Mouse (Mus musculus): ENCODE data around the gene Gm10382.

Gene Gm10382

GRCm38 (mm10) chr5:125416183-125416582 lies 27.1 kb downstream of the Gm10382 start:
- POLR2A ChIA-PET = interaction anchor here in 3 of 4 experiments (0.5 to 11.7 kb wide), 7 partner anchors 10 to 109 kb away, joined by 3 to 155 read pairs (median 4); partner anchors contain the start of genes Bri3bp (in 1 of the 3), Dhx37 (in 1 of the 3) and Gm10382 (in 1 of the 3)
- CTCF ChIA-PET = interaction anchor here in 1 of 4 experiments (1.1 kb wide), 1 partner anchor 10 kb away, joined by 4 read pairs; no protein-coding TSS in a partner anchor

GRCm38 (mm10) chr5:125418636-125419035 lies 29.5 kb downstream of the Gm10382 start:
- ChIA-PET CTCF (interaction anchor here in 3 of 4 experiments (0.5 to 1.1 kb wide), 5 partner anchors 90 to 108 kb away, joined by 3 read pairs; no protein-coding TSS in a partner anchor), POLR2A (interaction anchor here in 3 of 4 experiments (0.7 to 11.7 kb wide), 17 partner anchors 8 to 36 kb away, joined by 3 to 155 read pairs (median 4); partner anchors contain the start of genes Bri3bp (in 2 of the 3) and Dhx37 (in 2 of the 3))

- ChIA-PET POLR2A (interaction anchor here in 3 of 4 experiments (0.7 to 11.7 kb wide), 16 partner anchors 7 to 34 kb away, joined by 3 to 155 read pairs (median 4); partner anchors contain the start of genes Bri3bp (in 2 of the 3) and Dhx37 (in 2 of the 3)), CTCF (interaction anchor here in 1 of 4 experiments (0.7 to 1.1 kb wide), 2 partner anchors 106 to 108 kb away, joined by 3 read pairs; no protein-coding TSS in a partner anchor)
These were observed 30.0 kb downstream of the Gm10382 start for GRCm38 (mm10) chr5:125419124-125419523.

- CTCF ChIA-PET = interaction anchor here (0.5 to 3.1 kb wide), 13 partner anchors 10 to 173 kb away, joined by 3 to 18 read pairs (median 4); no protein-coding TSS in a partner anchor
These were observed 36.7 kb downstream of the Gm10382 start for GRCm38 (mm10) chr5:125425698-125426276.

GRCm38 (mm10) chr5:125426343-125426742 lies 37.2 kb downstream of the Gm10382 start:
- CTCF ChIA-PET = interaction anchor here in 3 of 4 experiments (0.6 to 3.1 kb wide), 16 partner anchors 11 to 173 kb away, joined by 3 to 18 read pairs (median 4); no protein-coding TSS in a partner anchor
- POLR2A ChIA-PET = interaction anchor here in 3 of 4 experiments (0.6 to 11.7 kb wide), 50 partner anchors 8 to 261 kb away, joined by 3 to 227 read pairs (median 4); partner anchors contain the start of genes Bri3bp (in 3 of the 3), Ubc (in 2 of the 3) and Gm10382 (in 1 of the 3)

More at GRCm38 (mm10) chr5:125425698-125426276, 36.7 kb downstream of the Gm10382 start:
- POLR2A ChIA-PET = interaction anchor here in 3 of 4 experiments (0.7 to 11.7 kb wide), 47 partner anchors 7 to 260 kb away, joined by 3 to 227 read pairs (median 4); partner anchors contain the start of genes Bri3bp (in 3 of the 3) and Ubc (in 2 of the 3)

GRCm38 (mm10) chr5:125432324-125432723 lies 43.2 kb downstream of the Gm10382 start:
- ChIA-PET CTCF (interaction anchor here in 1 of 4 experiments (0.6 kb wide), 1 partner anchor 26 kb away, joined by 3 read pairs; no protein-coding TSS in a partner anchor), POLR2A (interaction anchor here in 3 of 4 experiments (0.6 to 11.7 kb wide), 27 partner anchors 9 to 94 kb away, joined by 3 to 227 read pairs (median 6); partner anchors contain the start of genes Bri3bp (in 2 of the 3), Gm10382 (in 1 of the 3) and Ubc (in 1 of the 3))

GRCm38 (mm10) chr5:125433793-125434337 lies 44.7 kb downstream of the Gm10382 start, which contains the start of gene Dhx37:
Gene Dhx37 (minus strand): TSS chr5:125434121.
- POLR2A ChIA-PET = interaction anchor here in 3 of 4 experiments (0.6 to 11.7 kb wide), 20 partner anchors 7 to 160 kb away, joined by 3 to 227 read pairs (median 6); partner anchors contain the start of genes Aacs (in 1 of the 3), Bri3bp (in 1 of the 3), Gm10382 (in 1 of the 3) and Ubc (in 1 of the 3)
- CTCF ChIA-PET = interaction anchor here in 1 of 4 experiments (0.7 to 1.4 kb wide), 2 partner anchors 22 to 53 kb away, joined by 3 to 4 read pairs; no protein-coding TSS in a partner anchor

GRCm38 (mm10) chr5:125434347-125434746 lies 45.2 kb downstream of the Gm10382 start:
- ChIA-PET CTCF (interaction anchor here in 1 of 4 experiments (1.4 kb wide), 1 partner anchor 22 kb away, joined by 4 read pairs; no protein-coding TSS in a partner anchor), POLR2A (interaction anchor here in 3 of 4 experiments (0.8 to 11.7 kb wide), 16 partner anchors 7 to 161 kb away, joined by 3 to 227 read pairs (median 6); partner anchors contain the start of genes Bri3bp (in 1 of the 3), Gm10382 (in 1 of the 3) and Ubc (in 1 of the 3))

All from embryonic stem cell, embryonic (primary cell).